Mouse (Mus musculus): ENCODE data around the gene Colq.

Colq gene

GRCm38 (mm10) chr14:31532656-31533055 lies 58.5 kb downstream of the Colq start:
- DNase-seq (ENCODE audit: extremely low read depth, insufficient read length, low spot score), result no peak

DNA sequence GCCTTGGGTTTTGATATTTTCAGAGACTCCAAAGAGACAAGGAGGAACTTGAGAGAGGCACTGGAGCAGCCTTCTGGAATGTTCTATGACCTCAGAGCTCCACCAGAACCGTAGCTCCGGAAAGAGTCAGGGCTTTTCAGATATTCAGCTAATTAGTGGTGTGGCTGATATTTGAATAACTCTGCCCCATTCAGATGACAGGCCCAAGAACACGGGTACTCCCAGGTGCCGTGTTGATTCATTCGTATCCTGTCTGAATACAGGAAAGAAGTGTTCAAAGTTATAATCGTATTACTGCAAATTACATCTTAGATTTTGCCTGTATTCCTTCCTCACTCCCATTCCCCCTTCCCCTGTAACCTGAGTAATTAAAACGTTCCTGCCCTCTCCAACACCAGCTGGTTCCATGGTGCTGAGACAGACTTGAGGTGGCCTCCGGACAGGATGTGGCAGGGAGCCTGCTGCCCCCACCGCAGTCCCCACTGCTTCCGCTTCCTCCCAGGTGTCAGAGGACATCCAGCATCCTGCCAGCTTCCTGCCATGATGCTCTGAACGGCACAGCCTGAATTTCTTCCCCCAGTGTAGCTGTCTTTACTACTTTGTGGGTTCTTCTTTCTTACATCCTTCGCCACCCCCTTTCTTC lies 59.5 kb downstream of the Colq start:
- no peak for DNase-seq (ENCODE audit: extremely low read depth, insufficient read length, low spot score)

- no peak for DNase-seq (ENCODE audit: extremely low read depth, insufficient read length, low spot score)
Observed at GRCm38 (mm10) chr14:31530847-31531246, 60.3 kb downstream of the Colq start.

- DNase-seq (ENCODE audit: extremely low read depth, insufficient read length, low spot score), result no peak
Observed at GRCm38 (mm10) chr14:31525040-31525810, 65.9 kb downstream of the Colq start.

DNA sequence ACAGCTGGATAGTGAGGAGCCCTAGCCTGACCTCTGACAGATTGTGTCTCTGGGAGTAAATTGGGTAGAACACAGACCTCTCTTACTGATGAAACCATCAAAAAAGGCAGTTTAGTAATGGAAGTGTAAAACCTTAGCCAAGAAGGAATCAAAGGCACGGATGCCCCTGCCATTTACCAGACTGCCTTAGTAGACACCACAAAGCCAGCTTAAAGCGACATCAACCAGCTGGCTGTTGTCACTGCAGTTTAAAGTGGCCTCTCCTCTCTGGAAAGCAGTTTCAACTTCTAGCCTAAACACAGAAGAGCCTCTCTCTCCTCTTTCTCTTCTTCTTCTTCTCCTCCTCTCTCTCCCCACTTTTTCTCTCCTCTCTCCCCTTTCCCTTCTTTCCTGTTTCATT lies 69.8 kb downstream of the Colq start:
- no peak for DNase-seq (ENCODE audit: extremely low read depth, insufficient read length, low spot score)

GRCm38 (mm10) chr14:31519165-31519564 lies 72.0 kb downstream of the Colq start:
- DNase-seq (ENCODE audit: extremely low read depth, insufficient read length, low spot score), result no peak

GRCm38 (mm10) chr14:31515895-31516294 lies 75.2 kb downstream of the Colq start:
- DNase-seq (ENCODE audit: extremely low read depth, insufficient read length, low spot score), result no peak

- no peak for DNase-seq (ENCODE audit: extremely low read depth, insufficient read length, low spot score)
Observed at GRCm38 (mm10) chr14:31510322-31510721, 80.8 kb downstream of the Colq start.

DNA sequence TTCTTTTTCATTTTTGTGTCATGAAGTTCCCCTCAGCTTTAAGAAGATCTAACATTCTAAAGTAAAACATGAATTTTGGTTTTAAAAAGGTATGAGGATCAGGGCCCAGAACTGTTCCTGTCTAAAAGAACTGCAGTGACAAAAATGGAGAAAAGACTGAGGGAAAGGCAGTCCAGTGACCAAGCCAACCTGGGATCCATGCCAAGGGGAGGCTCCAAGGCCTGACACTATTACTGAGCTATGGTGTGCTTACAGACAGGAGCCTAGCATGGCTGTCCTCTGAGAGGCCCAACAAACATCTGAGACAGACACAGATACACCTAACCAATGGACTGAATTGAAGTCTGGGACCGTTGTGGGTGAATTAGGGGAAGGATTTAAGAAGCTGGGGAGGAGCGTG lies 81.2 kb downstream of the Colq start:
- DNase-seq (ENCODE audit: extremely low read depth, insufficient read length, low spot score), result no peak

DNA sequence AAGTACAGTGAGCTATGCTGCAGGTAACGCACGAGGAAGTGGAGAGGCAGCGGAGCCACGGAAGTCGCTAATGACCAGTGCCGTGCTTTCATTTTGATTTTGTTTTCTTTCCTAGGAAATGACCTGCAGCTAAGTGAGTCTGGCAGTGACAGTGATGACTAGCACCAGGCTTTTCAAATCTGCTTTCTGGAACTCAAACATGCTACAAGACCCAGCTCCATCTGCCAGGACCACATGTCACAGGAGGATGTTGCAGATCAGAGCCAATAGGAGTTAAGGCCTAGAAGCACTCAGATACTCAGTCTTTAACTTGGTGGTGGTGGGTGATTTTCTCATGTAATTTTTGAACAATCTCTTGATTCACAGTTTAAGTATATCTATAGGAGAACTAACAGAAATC lies 84.7 kb downstream of the Colq start:
- DNase-seq (ENCODE audit: extremely low read depth, insufficient read length, low spot score), result no peak

DNA sequence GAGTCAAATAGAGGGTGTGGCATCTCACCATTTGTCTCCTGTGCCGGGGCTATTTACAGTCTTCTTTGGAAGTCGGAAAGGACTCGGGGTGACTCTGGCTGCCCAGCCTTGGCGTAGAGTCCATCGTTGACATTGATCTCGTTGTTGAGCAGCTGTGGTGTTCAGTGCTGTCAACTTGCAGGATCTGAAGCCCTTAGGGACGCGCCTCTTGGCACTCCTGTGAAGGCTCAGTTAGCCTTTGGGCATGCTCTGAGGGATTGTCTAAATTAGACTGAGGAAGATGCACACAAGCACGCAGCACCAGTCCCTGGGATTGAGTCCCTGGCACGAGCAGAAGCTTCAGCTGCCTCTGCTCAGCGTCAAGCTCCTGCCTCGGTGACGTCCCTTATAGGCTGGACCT lies 87.7 kb downstream of the Colq start:
- DNase-seq (ENCODE audit: extremely low read depth, insufficient read length, low spot score), result no peak

DNA sequence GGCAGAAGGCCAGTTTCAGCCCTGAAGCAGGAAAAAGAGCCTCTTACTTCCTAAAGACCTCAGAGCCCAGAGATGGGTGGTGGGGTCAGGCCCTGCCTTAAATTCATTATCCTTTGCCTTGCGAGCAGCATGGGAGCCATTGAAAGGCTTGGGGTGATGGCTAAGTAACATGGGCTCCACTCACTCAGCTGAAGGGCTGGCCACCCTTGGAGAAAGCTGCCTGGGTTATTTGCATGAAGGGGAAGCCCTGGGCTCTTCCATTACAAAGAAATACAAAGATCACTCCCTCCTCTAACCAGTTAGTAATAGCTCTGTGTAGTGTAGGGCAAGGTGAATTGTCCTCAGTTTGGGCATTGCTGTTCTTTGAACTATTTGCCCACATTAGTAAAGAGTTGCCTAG lies 91.6 kb downstream of the Colq start:
- DNase-seq (ENCODE audit: extremely low read depth, insufficient read length, low spot score), result no peak

DNA sequence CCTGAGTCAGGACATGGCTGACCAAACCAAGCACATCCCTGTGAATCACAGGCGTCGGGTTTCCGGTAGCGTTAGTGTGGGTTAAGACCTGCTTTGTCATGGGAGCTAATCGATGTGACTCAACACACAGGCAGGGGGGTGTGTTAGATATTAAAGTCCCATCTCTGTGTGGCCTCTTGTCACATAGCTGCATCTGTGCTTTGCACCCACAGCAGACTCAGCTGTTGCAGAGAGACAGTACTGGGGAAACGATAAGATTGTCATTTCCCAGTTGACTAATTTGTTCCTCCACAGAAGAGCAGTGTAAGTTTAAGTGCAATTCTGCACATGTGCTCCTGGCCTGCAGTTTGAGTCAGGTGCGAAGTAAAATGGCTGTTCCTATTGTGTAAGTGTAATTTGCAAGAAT lies 94.9 kb downstream of the Colq start:
- DNase-seq (ENCODE audit: extremely low read depth, insufficient read length, low spot score), result peak; percentile 31

DNA sequence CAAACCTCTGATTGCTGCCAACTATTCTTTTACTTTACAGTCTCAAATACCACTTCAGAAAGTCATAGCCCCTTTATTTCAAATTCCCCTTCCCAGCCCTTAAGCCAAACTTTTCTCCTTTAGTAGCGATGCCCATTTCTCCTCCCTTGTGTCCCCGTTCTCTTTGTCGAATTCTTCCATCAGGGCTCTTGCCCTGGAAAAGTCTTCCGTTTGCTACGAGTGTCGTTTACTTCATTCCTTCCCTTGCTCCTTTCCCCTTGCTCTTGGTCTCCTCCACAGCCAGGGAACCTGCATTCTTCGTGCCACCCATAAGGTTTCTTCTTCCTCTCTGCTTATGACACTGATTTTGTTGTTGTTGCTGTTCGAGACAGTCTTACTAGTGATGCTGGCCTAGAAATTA lies 95.6 kb downstream of the Colq start:
- DNase-seq (ENCODE audit: extremely low read depth, insufficient read length, low spot score), result no peak

GRCm38 (mm10) chr14:31494975-31495455 lies 96.1 kb downstream of the Colq start, which contains the start of gene Mettl6:
Mettl6 (minus strand) TSS chr14:31495040.
- DNase-seq (ENCODE audit: extremely low read depth, insufficient read length, low spot score), result peak; percentile 86

DNA sequence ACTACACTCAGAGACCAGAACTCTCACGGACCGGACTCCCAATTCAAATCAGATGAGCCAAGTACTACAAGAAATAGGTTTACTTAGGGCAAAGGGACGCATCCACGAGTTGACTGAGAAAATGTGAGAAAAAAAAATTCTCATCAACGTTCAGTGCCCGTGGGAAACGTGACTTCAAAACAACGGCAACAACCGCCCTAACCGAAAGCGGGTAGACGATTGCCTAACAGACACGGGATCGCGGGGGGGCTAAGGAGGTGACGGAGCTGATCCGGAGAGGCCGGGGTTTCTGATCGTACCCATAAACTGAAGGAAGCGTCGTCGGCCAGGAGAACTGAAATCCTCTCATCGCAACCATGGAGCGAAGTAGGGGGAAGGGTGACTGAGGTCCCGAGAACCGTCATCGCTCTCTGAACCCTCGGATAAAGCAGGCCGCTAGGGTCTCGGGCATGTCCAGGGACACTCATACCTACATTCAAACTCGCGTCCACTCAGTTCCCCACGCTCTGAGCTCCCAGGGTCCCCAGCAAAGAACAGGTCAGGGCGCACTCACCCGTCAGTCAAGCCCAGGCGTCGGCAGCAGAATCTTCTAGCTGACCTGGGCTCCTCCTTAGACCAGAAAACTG lies 96.7 kb downstream of the Colq start, which contains the start of gene Eaf1:
Gene Eaf1, plus strand, starts transcription at position 51 of the 626 bp plus-strand sequence.
- no peak for DNase-seq (ENCODE audit: extremely low read depth, insufficient read length, low spot score)

DNA sequence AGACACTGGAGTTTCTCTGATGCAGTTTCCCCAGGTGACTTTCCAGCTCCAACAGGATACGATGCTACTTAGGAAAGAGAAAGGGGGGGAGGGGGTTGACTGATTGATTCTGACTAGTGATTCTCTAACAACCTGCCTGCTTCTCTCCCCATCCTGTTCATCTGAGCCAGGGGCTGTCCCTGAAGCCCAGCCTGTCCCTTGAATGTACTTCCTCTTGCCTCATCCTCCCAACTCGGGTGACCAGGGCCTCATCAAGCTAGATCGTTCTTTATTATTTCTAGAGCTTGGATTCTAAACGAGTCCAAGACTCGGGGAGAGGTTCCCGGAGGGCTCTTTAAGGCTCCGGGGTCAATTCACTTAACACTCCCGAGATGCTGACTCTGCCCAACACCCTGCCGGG lies 97.2 kb downstream of the Colq start:
- DNase-seq (ENCODE audit: extremely low read depth, insufficient read length, low spot score), result no peak

- DNase-seq (ENCODE audit: extremely low read depth, insufficient read length, low spot score), result no peak
Observed at GRCm38 (mm10) chr14:31488055-31488454, 103.1 kb downstream of the Colq start.

DNA sequence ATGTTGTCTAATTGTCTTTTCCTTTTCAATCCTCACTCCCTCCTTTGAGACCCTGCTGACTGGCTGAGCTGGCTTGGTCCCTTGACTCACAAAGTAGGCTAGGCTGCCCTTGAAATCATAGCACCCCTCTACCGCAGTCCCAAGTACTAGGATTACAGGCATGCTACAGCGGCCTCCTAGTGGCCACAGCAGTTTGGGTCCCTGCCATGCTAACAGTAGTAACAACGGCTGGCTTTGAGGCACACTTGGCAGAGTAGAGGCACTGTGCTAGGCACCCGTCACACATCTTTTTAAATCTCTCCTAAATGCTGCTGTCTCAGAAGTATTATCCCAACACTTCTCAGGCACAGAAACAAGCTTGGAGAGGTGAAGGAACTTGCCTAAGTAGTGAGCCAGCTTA lies 104.7 kb downstream of the Colq start:
- DNase-seq (ENCODE audit: extremely low read depth, insufficient read length, low spot score), result no peak

DNA sequence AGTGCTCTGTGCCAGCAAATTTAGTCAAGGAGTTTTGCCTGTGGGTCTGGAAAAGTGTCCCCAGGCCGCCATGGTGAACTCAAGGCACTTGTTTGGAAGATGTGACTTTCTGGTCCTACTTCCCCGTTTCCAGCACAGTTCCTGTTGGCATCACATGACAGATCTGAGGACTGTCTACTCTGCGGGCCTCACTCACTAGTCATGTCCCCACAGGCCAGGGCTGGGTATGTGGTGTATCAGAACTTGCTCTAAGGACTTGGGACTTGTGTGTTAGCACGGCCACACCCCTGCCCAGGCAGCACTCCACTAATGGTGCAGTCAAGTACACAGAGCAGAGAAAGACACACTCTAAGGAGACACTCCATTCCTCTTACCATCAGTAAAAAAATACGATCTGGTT lies 108.7 kb downstream of the Colq start:
- no peak for DNase-seq (ENCODE audit: extremely low read depth, insufficient read length, low spot score)

DNA sequence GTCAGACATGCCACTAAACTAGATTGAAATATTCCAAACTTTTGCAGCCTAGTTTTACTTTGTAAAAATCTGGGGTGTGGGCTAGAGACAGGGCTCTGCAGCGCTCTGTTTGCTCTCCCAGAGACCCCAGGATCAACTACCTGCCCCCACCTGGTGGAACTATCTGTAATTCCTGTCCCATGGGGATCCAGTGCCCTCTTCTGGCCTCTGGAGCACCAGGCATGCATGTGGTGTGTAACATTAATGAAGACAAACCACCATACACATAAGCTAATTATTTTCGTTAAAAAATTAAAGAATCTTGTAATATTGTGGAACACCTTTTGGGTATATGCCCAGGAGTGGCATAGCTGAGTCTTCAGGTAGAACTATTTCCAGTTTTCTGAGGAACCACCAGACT lies 117.8 kb downstream of the Colq start:
- no peak for DNase-seq (ENCODE audit: extremely low read depth, insufficient read length, low spot score)

Measured in 3134 (cell line).